Mouse (Mus musculus): Measurements from ENCODE around the gene Srr. TPM values are rescaled to one million over a fixed set of nuclear protein-coding genes. Genes with fewer than 3 reads are reported as not detected.

Srr gene
- total and polyA plus RNA-seq, 3 experiments, result 5.2 to 62.8 (median 55.7) TPM

GRCm38 (mm10) chr11:74908618-74909399, 16.9 kb downstream of the Srr start:
- no peak for DNase-seq

- no peak for DNase-seq
Measured at GRCm38 (mm10) chr11:74907850-74908249, 17.9 kb downstream of the Srr start.

GRCm38 (mm10) chr11:74902416-74902815, 23.3 kb downstream of the Srr start:
- no peak for DNase-seq

DNA sequence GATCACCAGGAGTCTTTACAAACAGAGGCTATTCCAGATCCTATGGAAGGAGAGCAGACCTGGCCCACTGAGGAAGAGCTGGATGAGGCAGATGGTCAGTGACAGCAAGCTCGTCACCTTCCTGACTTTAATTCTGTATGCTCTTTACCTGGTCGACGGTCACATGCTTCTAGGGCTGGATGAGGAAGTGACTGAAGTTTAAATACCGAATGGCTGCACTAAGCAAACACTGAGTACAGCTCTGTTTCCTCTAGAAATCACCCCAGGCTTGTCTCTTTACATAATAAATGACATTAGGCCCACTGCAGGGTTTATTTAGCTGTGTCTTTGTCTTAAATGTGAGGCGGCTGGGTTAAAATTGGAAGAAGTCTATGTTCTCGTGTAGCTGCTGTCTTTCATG, 24.2 kb downstream of the Srr start:
- no peak for DNase-seq

- DNase-seq, result no peak
Measured at GRCm38 (mm10) chr11:74898517-74898827, 27.3 kb downstream of the Srr start.

GRCm38 (mm10) chr11:74897678-74898516, 27.9 kb downstream of the Srr start, which contains the start of gene Tsr1:
Tsr1 (plus strand) TSS chr11:74898071.
- peak; percentile 94 for DNase-seq

DNA sequence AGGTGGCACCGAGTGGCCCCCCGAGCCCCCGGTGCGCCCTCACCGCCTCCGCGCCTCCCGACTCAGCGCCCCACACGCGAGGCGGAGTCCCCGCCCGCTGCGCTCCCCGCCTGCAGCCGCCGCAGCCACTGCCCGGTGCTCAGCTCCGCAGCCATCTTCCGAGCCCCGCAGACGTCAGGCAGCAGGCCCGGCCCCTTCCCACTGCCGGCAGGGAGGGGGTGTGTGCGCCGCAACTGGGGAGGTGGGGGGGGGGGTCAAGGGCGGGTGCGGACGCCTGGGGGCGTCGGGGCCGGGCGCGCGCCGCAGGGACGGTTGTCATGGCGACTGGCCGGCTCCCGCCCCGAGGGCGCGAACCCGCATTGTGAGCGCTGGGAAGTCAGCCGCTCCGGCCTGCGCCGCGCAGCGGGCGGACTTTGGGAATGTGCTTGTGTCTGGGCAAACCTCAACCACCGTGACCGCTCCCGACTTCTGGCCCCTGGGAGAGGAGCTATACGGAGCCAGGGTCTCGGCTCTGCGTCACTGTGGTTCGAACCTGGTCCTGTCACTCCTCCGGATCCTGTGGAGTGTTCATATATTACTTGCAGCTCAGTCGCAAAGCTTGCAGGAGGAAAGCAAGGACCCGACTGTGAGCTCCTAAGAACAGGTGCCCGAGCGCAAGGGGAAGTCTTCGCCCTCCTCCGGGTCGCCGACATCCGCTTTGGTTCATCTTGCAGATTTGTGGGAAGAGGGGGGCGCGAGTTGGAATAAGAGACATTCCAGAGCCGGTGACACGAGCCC, 28.7 kb downstream of the Srr start, which contains the start of gene Sgsm2:
Sgsm2 (minus strand) TSS at position 160 of the 777 bp plus-strand sequence.
- DNase-seq, result peak; percentile 84

DNA sequence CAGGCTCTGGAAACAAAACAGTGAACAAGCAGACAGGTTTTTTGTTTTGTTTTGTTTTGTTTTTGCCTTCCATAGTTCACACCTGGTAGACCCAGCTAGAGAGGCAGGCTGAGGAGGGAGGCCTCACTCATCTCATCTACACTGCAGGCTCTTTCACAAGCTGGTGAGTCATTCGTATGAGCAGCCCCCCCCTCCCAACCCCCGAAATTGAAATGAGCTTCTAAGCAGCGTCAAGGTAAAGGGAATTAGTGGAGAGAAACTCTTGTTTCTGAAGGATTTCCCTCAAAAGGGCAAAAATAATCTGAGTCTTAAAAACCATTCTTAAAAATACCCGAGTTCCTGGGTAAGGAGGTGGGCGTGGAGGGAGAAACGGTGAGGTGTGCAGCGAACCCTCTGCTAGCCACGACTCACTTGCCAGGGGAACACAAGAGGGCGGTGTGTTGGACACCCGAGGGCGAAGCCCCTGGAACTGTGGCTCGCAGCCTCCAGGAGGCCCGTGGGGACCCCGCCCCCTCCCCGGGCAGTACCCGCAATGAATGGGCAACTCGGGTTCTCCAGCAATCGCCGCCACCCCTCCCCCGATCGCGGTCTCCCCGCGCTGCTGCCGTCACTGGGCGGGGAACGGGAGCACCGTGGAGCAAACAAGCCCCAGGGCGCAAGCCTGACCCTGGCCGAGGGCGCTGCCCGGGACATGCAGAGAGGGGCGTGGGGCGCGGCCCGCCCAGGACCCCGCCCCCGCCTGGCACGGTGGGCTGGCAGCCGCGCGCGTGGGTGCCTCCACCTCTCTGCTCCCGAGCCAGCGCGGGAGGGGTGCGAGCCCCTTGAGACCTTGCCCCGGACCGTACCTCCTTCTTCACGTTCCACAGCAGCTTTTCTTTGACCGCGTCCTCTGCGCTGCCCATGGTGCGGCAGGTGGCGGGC, 29.5 kb downstream of the Srr start:
- DNase-seq, result peak; percentile 93

DNA sequence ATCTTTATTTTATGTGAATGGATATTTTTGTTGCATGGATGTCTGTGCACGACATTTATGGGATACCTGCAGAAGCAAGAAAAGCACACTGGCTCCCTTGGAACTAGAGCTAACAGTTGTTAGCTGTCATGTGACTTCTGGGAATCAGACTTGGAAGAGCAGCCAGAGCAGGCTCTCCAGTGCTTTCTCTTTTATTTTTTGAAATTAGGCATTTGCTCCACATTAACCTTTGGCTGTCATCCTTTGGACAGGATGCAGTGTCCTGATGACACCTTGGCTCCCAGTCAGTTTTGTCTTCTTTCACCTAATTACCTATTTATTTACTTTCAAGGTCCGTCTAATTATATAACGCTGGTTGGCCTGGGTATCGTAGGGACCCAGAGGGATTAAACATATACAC, 31.1 kb downstream of the Srr start:
- no peak for DNase-seq

GRCm38 (mm10) chr11:74883098-74883497, 42.6 kb downstream of the Srr start:
- no peak for DNase-seq

- DNase-seq, result no peak
Measured at GRCm38 (mm10) chr11:74881979-74882378, 43.8 kb downstream of the Srr start.

DNA sequence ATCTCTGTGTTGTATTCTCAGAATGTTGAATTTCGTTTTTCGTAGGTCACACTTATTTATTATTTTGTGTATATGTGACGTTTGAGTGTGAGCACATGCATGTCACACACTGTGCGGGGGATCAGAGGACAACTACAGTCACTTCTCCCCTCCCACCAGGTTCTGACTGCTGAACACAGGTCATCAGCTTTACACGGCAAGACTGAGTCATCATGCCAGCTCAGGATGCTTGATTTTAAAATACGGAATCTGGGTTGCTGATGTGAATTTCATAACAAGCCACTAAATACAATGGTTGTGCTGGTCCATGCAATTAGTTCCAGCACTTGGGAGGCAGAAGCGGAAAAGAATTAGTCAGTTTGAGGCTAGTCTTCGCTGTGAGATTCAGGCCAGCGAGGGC, 44.7 kb downstream of the Srr start:
- DNase-seq, result no peak

- peak; percentile 40 for DNase-seq
Measured at GRCm38 (mm10) chr11:74876801-74877200, 48.9 kb downstream of the Srr start.

DNA sequence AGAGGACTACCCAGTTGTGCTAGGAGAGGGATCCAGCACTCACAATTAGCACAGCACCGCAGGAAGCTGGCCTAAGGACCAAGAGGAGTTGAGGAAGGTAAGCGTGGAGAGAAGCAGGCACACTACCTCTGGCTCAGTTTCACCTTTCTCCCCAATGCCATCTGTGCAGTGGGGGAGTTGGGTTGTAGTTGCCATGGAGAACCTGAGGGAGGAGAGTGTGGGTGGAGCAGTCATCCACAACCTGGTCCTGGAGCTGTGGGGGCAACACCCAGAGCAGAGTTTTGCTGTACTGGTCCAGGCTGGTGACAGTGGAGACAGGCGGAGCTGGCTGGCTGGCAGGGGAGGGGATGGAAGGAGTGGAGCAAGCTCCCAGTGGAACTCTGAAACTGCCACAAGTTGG, 51.1 kb downstream of the Srr start:
- no peak for DNase-seq

DNA sequence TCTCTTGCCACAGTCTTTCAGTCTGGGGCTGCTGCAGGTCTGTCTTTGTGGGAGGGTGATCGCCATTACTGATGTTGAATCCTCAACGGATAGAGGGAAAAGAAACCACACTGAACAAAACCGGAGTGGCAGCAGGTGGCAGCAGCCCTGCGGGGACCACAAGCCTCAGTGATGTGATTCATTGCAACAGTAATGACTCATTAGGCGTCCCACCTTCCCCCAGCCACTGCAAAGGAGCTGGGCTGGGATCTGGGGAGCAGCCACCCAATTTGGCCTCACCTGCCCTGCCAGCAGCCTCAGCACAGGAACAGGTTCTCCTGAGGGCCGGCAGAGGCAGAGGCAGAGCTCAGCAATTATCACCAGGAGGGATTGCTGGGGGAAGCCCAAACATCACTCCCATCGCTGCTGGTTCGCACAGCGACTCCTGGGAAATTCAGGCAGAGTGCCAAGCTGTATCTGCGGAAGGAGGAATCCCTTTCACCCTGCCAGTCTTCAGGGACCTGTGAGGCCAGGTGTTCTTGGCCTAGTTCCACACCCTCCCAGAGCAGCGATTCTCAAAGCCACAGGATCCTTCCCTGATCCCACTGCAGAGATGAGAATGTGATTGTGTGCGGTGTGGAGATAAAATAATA, 54.6 kb downstream of the Srr start:
- DNase-seq, result peak; percentile 72

- no peak for DNase-seq
Measured at GRCm38 (mm10) chr11:74870544-74870943, 55.2 kb downstream of the Srr start.

GRCm38 (mm10) chr11:74869603-74870002, 56.1 kb downstream of the Srr start:
- no peak for DNase-seq

GRCm38 (mm10) chr11:74868046-74868760, 57.5 kb downstream of the Srr start:
- peak; percentile 67 for DNase-seq

- DNase-seq, result peak; percentile 85
Measured at GRCm38 (mm10) chr11:74867181-74867580, 58.6 kb downstream of the Srr start.

- DNase-seq, result peak; percentile 63
Measured at GRCm38 (mm10) chr11:74866640-74867039, 59.1 kb downstream of the Srr start.
